Mouse (Mus musculus) stomach, embryonic 16.5 days (tissue): ENCODE measurements around the gene Auts2. TPM values are rescaled to one million over a fixed set of nuclear protein-coding genes. Genes with fewer than 3 reads are reported as not detected.

Experiments used
- ATAC-seq: fragments of 200-750 bp; cut with Nextera tagmentation; 2 replicates; pipeline ENCODE4 v1.8.0; 2017; ENCODE audit warnings: moderate number of reproducible peaks, moderate TSS enrichment; ENCODE audit not compliant: insufficient read depth, low FRiP score
- H3K27ac ChIP-seq: fragments of 300-500 bp; sonication (generic); 2 replicates; pipeline ENCODE4 v1.5.1; 2014; ENCODE audit warnings: low read length
- H3K27me3 ChIP-seq: fragments of 300-500 bp; sonication (generic); 2 replicates; pipeline ENCODE4 v1.6.1; 2014; ENCODE audit warnings: low read length, control low read depth, mixed read lengths; ENCODE audit not compliant: control insufficient read depth, insufficient read depth
- H3K36me3 ChIP-seq: fragments of 300-500 bp; sonication (generic); 2 replicates; pipeline ENCODE4 v1.6.1; 2014; ENCODE audit warnings: low read length; ENCODE audit not compliant: control insufficient read depth, insufficient read depth
- H3K4me1 ChIP-seq: fragments of 300-500 bp; sonication (generic); 2 replicates; pipeline ENCODE4 v1.6.1; 2014; ENCODE audit warnings: low read length, control low read depth, mixed read lengths; ENCODE audit not compliant: control insufficient read depth, insufficient read depth
- H3K4me2 ChIP-seq: fragments of 300-500 bp; sonication (generic); 2 replicates; pipeline ENCODE4 v1.6.1; 2014; ENCODE audit warnings: low read depth, low read length, mixed read lengths
- H3K4me3 ChIP-seq: fragments of 300-500 bp; sonication (generic); replicated peaks from 2 replicates; pipeline ENCODE4 v1.5.1; 2014; ENCODE audit warnings: mild to moderate bottlenecking, low read length
- H3K9ac ChIP-seq: fragments of 300-500 bp; sonication (generic); 2 replicates; pipeline ENCODE4 v1.6.1; 2014; ENCODE audit warnings: low read length
- H3K9me3 ChIP-seq: fragments of 300-500 bp; sonication (generic); replicated peaks from 2 replicates; pipeline ENCODE4 v1.6.1; 2016; ENCODE audit warnings: low read length, control low read depth; ENCODE audit not compliant: control insufficient read depth
- WGBS: fragments of 180-500 bp; shearing (Covaris S2); extraction: QIAGEN DNeasy Blood & Tissue Kit; methylation state at CpG from one replicate; pipeline ENCODE4 v1.1.7; 2014; 5-methylcytosine and 5-hydroxymethylcytosine counted together
- polyA plus RNA-seq: library from polyadenylated mRNA; unstranded; fragments of >200 nt; fragmentation: Nextera tagmentation; extraction: Ambion mirVana; gene quantifications from 2 replicates; pipeline ENCODE4 v1.2.1, GENCODE M21; 2015

The Auts2 gene
- polyA plus RNA-seq, 1 experiment from 2014 or later: 20.1 TPM

DNA sequence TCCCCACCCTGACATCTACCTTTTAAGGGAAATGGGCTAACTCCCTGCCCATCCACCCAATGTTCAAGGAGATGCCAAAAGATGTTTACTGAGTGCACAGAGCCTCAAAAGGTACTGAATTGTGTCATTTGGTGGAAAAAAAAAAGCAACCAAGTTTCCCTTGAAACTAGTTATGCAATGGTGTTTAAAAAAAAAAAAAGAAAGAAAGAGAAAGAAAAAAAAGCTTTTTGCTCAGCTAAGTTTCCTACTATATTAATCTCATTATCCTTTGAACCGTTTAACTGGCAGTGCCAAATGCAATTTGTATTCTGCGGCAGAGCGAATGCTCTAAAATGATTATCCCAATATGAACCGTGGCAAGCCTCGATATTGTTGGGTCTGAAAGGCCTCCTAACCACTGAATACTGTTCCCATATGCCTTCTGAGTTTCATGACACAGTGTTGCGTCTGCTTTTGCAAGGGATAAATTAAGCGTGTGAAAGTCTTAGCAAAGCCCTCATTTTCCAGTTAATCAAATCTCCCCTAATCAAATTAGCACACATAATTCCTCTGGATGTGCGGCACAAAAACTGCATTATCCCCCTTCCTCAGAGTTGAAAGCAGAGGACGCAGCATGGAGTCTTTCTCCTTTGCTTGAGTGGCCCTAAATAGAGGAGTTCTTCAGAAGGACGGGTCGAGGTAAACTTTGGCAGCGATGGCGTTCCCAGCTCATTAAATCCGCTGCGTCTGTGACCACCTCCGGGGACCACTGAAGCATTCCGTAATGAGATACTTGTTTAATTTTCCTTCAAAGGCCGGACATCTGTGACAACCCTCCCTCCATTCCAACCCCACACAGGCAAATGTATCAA is 897.6 kb downstream of the Auts2 start:
- H3K9ac ChIP-seq: no peak overlapping the region
- no peak overlapping the region for H3K4me3 ChIP-seq
- no peaks in the 10 kb centered on the region for H3K27me3 ChIP-seq
- H3K4me1 ChIP-seq: 0 out of 2 replicates have a peak, but pooled peaks cover 14% of the 10 kb centered on the region
- no peak overlapping the region for H3K27ac ChIP-seq
- 79% methylated on average over 18 of the region's 18 CpGs for WGBS
- no peaks in the 10 kb centered on the region for H3K9me3 ChIP-seq
- H3K4me2 ChIP-seq: no peak overlapping the region
- H3K36me3 ChIP-seq: no peaks in the 10 kb centered on the region
- ATAC-seq: no peak

- Histone ChIP-seq H3K27me3 (no peaks in the 10 kb centered on the region), H3K27ac (no peak overlapping the region), H3K4me1 (0 out of 2 replicates have a peak, but pooled peaks cover 14% of the 10 kb centered on the region), H3K4me2 (no peak overlapping the region), H3K9me3 (no peaks in the 10 kb centered on the region), H3K36me3 (no peaks in the 10 kb centered on the region), H3K4me3 (no peak overlapping the region), H3K9ac (no peak overlapping the region)
- no peak for ATAC-seq
- 89% methylated on average over 6 of the region's 6 CpGs for WGBS
Observed at GRCm38 (mm10) chr5:131644331-131644730, 898.8 kb downstream of the Auts2 start.

DNA sequence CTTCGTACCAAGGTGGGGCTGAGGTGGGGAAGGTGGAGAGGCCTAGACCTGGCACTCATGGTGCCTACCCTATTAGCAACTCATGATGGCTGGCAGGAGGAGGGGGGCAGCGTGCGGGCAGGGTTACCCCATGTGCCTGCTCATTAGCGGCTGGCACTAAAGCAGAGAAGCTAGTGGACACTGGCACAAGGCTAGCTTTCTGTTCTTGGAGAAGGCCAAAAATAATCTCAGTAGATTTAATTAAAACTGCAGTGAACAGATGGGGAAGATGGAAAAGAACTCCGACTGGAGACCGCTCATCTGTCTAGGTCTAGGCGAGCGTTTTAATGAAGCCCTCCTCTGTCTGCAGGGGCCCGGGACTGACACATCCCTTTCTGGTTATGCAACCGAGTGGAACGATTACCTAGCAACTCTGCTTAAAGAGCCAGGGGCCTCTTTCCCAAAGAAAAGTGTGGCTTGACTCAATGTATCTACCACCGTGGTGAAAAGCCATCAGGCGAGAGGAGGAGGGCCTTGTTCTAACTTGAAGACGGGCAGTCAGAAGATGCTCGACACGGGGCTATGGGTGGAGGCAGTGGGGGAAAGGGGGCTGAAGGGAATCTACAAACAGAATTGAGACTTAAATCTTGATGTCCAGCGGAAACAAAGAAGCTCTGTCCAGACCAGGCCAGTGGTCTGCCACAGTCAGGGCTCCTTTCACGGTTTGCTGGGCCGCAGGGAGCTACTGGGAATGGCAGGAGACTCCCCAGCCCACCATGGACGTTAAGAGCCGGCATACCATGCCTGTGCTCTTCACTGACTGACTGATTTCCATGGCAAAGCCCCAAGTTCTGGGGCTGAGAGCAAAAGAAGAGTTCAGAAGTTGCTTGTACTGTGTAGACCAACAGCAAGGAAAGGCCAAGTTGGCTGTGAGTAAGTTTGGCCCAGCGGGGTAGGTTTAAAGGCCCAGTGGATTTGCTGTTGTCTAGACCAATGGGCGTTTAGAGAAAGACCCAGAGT is 899.7 kb downstream of the Auts2 start:
- ATAC-seq: no peak
- Histone ChIP-seq H3K4me1 (0 out of 2 replicates have a peak, but pooled peaks cover 12% of the 10 kb centered on the region), H3K4me3 (no peak overlapping the region), H3K36me3 (no peaks in the 10 kb centered on the region), H3K27ac (no peak overlapping the region), H3K9me3 (no peaks in the 10 kb centered on the region), H3K27me3 (no peaks in the 10 kb centered on the region), H3K9ac (no peak overlapping the region), H3K4me2 (no peak overlapping the region)
- 82% methylated on average over 23 of the region's 23 CpGs for WGBS

DNA sequence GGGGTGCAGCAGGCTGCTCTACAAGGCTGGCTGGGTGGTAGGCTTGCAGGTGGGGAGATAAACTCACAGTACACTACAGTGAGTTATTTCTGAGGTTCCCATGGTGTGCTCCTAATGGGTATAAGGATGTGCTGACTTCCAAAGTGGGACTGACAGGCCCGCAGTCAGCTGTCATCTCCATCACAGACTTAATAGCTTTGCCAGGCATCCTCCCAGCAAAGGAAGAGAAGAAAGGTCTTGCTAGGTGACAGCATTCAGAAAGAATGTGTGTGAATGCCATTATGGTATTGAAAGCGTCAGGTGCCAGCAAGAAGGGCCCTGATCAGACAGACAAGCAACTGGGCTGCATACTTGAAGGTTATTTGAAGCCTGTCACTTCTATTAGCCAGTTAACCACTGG is 900.4 kb downstream of the Auts2 start:
- no peak overlapping the region for H3K4me3 ChIP-seq
- H3K4me2 ChIP-seq: no peak overlapping the region
- no peak for ATAC-seq
- WGBS: 75% methylated on average over 2 of the region's 2 CpGs
- H3K36me3 ChIP-seq: no peaks in the 10 kb centered on the region
- H3K9ac ChIP-seq: no peak overlapping the region
- no peaks in the 10 kb centered on the region for H3K9me3 ChIP-seq
- H3K4me1 ChIP-seq: 0 out of 2 replicates have a peak, but pooled peaks cover 6% of the 10 kb centered on the region
- H3K27ac ChIP-seq: no peak overlapping the region
- H3K27me3 ChIP-seq: no peaks in the 10 kb centered on the region

GRCm38 (mm10) chr5:131636431-131636830 is 906.7 kb downstream of the Auts2 start:
- H3K9me3 ChIP-seq: no peaks in the 10 kb centered on the region
- H3K27me3 ChIP-seq: no peaks in the 10 kb centered on the region
- no peak overlapping the region for H3K4me3 ChIP-seq
- H3K36me3 ChIP-seq: no peaks in the 10 kb centered on the region
- H3K4me2 ChIP-seq: no peak overlapping the region
- WGBS: 71% methylated on average over 5 of the region's 5 CpGs
- ATAC-seq: no peak
- no peak overlapping the region for H3K9ac ChIP-seq
- no peak overlapping the region for H3K27ac ChIP-seq
- H3K4me1 ChIP-seq: peaks cover 7% of the 10 kb centered on the region; the same call in 1 of the 2 replicates

GRCm38 (mm10) chr5:131634731-131635130 is 908.4 kb downstream of the Auts2 start:
- Histone ChIP-seq H3K27ac (no peak overlapping the region), H3K4me1 (peaks cover 12% of the 10 kb centered on the region; the same call in 1 of the 2 replicates), H3K36me3 (no peaks in the 10 kb centered on the region), H3K9me3 (no peaks in the 10 kb centered on the region), H3K9ac (no peak overlapping the region), H3K27me3 (no peaks in the 10 kb centered on the region), H3K4me2 (no peak overlapping the region), H3K4me3 (no peak overlapping the region)
- WGBS: 94% methylated on average over 7 of the region's 7 CpGs
- ATAC-seq: no peak

GRCm38 (mm10) chr5:131631998-131632379 is 911.2 kb downstream of the Auts2 start:
- no peak for ATAC-seq
- WGBS: 29% methylated on average over 4 of the region's 4 CpGs
- Histone ChIP-seq H3K27me3 (no peaks in the 10 kb centered on the region), H3K4me3 (no peak overlapping the region), H3K9me3 (no peaks in the 10 kb centered on the region), H3K36me3 (no peaks in the 10 kb centered on the region), H3K4me2 (no peak overlapping the region), H3K4me1 (peaks cover 12% of the 10 kb centered on the region; the same call in 1 of the 2 replicates), H3K9ac (no peak overlapping the region), H3K27ac (no peak overlapping the region)

DNA sequence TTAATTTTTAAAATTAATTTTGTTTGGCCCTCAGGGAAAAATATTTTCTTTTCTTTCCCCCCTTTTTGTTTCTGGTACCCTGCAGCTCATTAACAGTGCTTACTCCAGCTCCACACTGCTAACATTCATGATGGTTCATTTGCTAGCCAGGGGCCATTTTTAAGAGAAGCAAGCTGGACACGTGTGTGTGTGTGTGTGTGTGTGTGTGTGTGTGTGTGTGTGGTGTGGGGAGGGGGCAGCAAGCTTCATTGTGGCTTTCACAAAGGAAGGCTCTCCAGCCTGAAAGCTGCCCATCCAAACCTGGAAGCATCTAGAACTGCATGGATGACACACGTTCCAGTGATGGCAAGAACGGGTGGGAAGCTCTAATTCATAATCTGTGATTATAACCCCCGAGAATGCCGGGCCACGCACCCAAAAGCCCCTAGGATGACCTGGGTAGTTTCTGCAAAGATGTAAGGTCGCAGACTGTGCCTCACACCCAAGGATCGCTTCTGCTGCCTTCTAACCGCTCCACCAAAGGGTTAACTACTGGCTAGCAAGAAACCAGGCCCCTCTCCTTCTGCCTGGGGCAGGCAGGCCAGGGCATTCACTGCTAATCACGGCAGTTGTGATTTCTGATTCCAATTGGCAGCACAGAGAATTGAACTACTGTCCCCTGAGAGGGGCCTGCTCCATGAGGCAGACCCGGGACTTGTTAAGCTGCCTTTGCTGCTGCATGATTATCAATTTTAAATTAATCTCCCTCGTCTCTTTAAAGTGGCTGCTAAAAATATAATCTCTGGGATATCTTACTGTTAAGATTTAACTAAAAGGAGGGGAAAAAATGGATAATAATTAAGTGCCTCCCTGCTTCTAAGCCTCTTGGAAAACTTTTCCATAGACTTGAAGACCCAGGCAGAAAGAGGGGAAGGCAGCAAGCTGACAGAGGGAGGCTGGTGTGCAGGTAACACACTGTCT is 911.8 kb downstream of the Auts2 start:
- no peaks in the 10 kb centered on the region for H3K27me3 ChIP-seq
- 52% methylated on average over 12 of the region's 12 CpGs for WGBS
- no peak overlapping the region for H3K4me3 ChIP-seq
- peaks cover 12% of the 10 kb centered on the region; the same call in 1 of the 2 replicates for H3K4me1 ChIP-seq
- H3K27ac ChIP-seq: no peak overlapping the region
- no peak for ATAC-seq
- no peaks in the 10 kb centered on the region for H3K9me3 ChIP-seq
- H3K36me3 ChIP-seq: no peaks in the 10 kb centered on the region
- 0 out of 2 replicates have a peak overlapping the region, but pooled peaks have one; percentile 2 for H3K9ac ChIP-seq
- H3K4me2 ChIP-seq: no peak overlapping the region
